ENCODE assay signal across 9 mouse cellular contexts in the genomic region with DNA sequence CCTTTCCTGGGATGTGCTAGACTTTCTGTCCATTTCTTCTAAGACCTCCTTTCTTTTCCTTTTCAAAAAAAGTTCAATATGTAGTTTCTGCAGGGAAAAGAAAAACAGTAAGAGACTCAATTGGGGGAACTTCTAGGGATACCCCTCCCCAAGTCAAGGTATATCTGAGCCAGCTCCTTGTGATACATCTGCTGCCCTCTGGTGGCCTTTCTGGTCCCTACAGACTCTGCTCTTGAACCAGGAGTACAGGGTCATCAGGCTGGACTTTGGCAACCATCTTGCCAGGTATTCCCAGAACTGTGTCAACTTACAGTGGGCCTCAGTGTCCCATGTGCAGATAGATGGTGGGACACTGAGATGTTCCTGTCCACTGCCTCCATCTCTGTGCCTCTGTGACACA.
DNase-seq lines count a peak whose midpoint lies in the region; ATAC-seq and TF ChIP-seq lines count a peak whose summit lies in the region.
"Had no signal": no experiment of that assay in that cellular context is flagged by ENCODE, and none has a peak within 500 bp of the region (broad histone marks: within the 10 kb centered on the region; RNA-seq: fewer than 3 reads in every experiment).

No protein-coding gene starts in this region.

- H3K27ac ChIP-seq in left cerebral cortex, adult 2 months = no peak overlapping the region
- H3K27ac ChIP-seq in limb, embryonic 11.5 days (replicated peaks; ENCODE audit: low read depth, low read length) = no peak overlapping the region
- H3K27ac ChIP-seq: heart, embryonic 13.5 days had no signal

- H3K4me1 ChIP-seq in limb, embryonic 11.5 days (ENCODE audit: control insufficient read depth, insufficient read depth, low read length) = no peaks in the 10 kb centered on the region
- H3K4me1 ChIP-seq: heart, embryonic 13.5 days had no signal

- no peaks in the 10 kb centered on the region for H3K36me3 ChIP-seq in limb, embryonic 11.5 days (ENCODE audit: control insufficient read depth, insufficient read depth, low read length)
- H3K36me3 ChIP-seq: heart, embryonic 13.5 days had no signal

- H3K9ac ChIP-seq in limb, embryonic 11.5 days (ENCODE audit: low read length) = no peak overlapping the region
- H3K9ac ChIP-seq: heart, embryonic 13.5 days had no signal

- intact Hi-C loops in left cerebral cortex, adult 2 months (cut with DNase I) = loop anchor here (1.0 to 10.0 kb wide), 2 partner anchors 181 to 301 kb away; no protein-coding TSS in a partner anchor
- intact Hi-C loops in left cerebral cortex, postnatal 10 days (cut with DNase I) = loop anchor here (5.0 to 10.0 kb wide), 2 partner anchors 182 to 299 kb away; no protein-coding TSS in a partner anchor

- no peak overlapping the region for H3K4me2 ChIP-seq in limb, embryonic 11.5 days (ENCODE audit: low read depth, severe bottlenecking)
- H3K4me2 ChIP-seq: heart, embryonic 13.5 days had no signal

- no peak overlapping the region for H3K4me3 ChIP-seq in left cerebral cortex, adult 2 months
- no peak overlapping the region for H3K4me3 ChIP-seq in limb, embryonic 11.5 days (ENCODE audit: low read depth, low read length)
- H3K4me3 ChIP-seq: heart, embryonic 13.5 days had no signal

- no peaks in the 10 kb centered on the region for H3K27me3 ChIP-seq in limb, embryonic 11.5 days (ENCODE audit: control insufficient read depth, insufficient read depth, low read length)

- DNase-seq in adrenal gland, adult 18-20 months (ENCODE audit: low spot score in 2 of 2) = peak; percentile 25 to 34
- no peak for DNase-seq in adrenal gland, postnatal 4 days (ENCODE audit: low spot score in 2 of 2)
- DNase-seq in left cerebral cortex, adult 2 months (ENCODE audit: extremely low spot score in 1 of 2, low spot score in 2 of 2) = peak in 1 of 2 experiments; percentile 26
- no peak for DNase-seq in left cerebral cortex, postnatal 10 days (ENCODE audit: extremely low spot score in 1 of 2, low spot score in 2 of 2)
- peak; percentile 33 for DNase-seq in NIH3T3 (ENCODE audit: low read depth)
- peak; percentile 47 for DNase-seq in forelimb bud, embryonic 11.5 days (ENCODE audit: low read depth, low spot score)
- peak; percentile 73 for DNase-seq in limb, embryonic 11.5 days (ENCODE audit: low spot score)
- peak; percentile 35 for DNase-seq in thymus, postnatal 4 days

- peak; percentile 61 for TF ChIP-seq CTCF in left cerebral cortex, adult 2 months (IDR thresholded peaks at IDR 0.05)

- no peak for ATAC-seq in limb, embryonic 11.5 days (ENCODE audit: insufficient number of reproducible peaks, low FRiP score, low TSS enrichment, low read depth)

- H3K9me3 ChIP-seq in limb, embryonic 11.5 days (ENCODE audit: control insufficient read depth, low read length) = no peaks in the 10 kb centered on the region
- H3K9me3 ChIP-seq: heart, embryonic 13.5 days had no signal

Comparison
In these comparisons a context has a peak if more than half of its experiments do, and no peak if none do; other contexts are left out.
1. DNase-seq: peak in adrenal gland, adult 18-20 months (2 of 2), NIH3T3 (single experiment), forelimb bud, embryonic 11.5 days (single experiment), limb, embryonic 11.5 days (single experiment) and thymus, postnatal 4 days (single experiment); none in adrenal gland, postnatal 4 days (0 of 2) and left cerebral cortex, postnatal 10 days (0 of 2).